Mouse (Mus musculus): ENCODE measurements around the gene Aldh18a1. TPM values are rescaled to one million over a fixed set of nuclear protein-coding genes. Genes with fewer than 3 reads are reported as not detected.

Gene Aldh18a1
- polyA plus RNA-seq, 1 experiment, result 87.3 TPM

GRCm38 (mm10) chr19:40515596-40515995 is 72.7 kb downstream of the Aldh18a1 start:
- no peak overlapping the region for H3K4me3 ChIP-seq (ENCODE audit: low read depth, low read length)
- 95% methylated on average over 3 of the region's 3 CpGs for WGBS
- no peak overlapping the region for H3K27ac ChIP-seq (ENCODE audit: insufficient read depth, low read depth, low read length)
- no peaks in the 10 kb centered on the region for H3K27me3 ChIP-seq (ENCODE audit: control insufficient read depth, insufficient read depth, low read length)
- no peaks in the 10 kb centered on the region for H3K36me3 ChIP-seq (ENCODE audit: control insufficient read depth, insufficient read depth, low read length)
- peaks cover 2% of the 10 kb centered on the region; the same call in 1 of the 2 replicates for H3K4me1 ChIP-seq (ENCODE audit: control insufficient read depth, insufficient read depth, insufficient read length, low read length)
- TF ChIP-seq POLR2A (IDR thresholded peaks at IDR 0.05; ENCODE audit: low read depth, low read length), result no peak
- TF ChIP-seq CTCF (IDR thresholded peaks at IDR 0.05; ENCODE audit: extremely low read depth, insufficient read length, insufficient replicate concordance, low read depth, low read length), result no peak

DNA sequence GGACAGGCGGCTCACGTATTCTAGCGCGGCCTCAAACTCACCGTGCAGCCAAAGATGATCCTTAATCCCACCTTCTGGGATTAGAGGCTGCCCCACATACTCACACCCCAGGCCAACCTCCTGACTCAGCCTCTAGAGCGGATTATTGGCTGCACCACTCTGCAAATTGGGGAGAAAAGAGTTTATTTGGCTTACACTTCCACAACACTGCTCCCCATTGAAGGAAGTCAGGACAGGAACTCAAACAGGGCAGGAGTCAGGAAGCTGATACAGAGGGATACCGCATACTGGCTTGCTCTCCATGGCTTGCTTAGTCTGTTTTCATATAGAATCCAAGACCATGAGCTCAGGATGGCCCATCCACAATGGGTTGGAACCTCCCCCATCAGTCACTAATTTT is 73.9 kb downstream of the Aldh18a1 start:
- TF ChIP-seq POLR2A (IDR thresholded peaks at IDR 0.05; ENCODE audit: low read depth, low read length) (no peak), CTCF (IDR thresholded peaks at IDR 0.05; ENCODE audit: extremely low read depth, insufficient read length, insufficient replicate concordance, low read depth, low read length) (no peak)
- 76% methylated on average over 7 of the region's 7 CpGs for WGBS
- no peaks in the 10 kb centered on the region for H3K36me3 ChIP-seq (ENCODE audit: control insufficient read depth, insufficient read depth, low read length)
- no peak overlapping the region for H3K4me3 ChIP-seq (ENCODE audit: low read depth, low read length)
- H3K27me3 ChIP-seq (ENCODE audit: control insufficient read depth, insufficient read depth, low read length), result no peaks in the 10 kb centered on the region
- peaks cover 2% of the 10 kb centered on the region; the same call in 1 of the 2 replicates for H3K4me1 ChIP-seq (ENCODE audit: control insufficient read depth, insufficient read depth, insufficient read length, low read length)
- no peak overlapping the region for H3K27ac ChIP-seq (ENCODE audit: insufficient read depth, low read depth, low read length)

DNA sequence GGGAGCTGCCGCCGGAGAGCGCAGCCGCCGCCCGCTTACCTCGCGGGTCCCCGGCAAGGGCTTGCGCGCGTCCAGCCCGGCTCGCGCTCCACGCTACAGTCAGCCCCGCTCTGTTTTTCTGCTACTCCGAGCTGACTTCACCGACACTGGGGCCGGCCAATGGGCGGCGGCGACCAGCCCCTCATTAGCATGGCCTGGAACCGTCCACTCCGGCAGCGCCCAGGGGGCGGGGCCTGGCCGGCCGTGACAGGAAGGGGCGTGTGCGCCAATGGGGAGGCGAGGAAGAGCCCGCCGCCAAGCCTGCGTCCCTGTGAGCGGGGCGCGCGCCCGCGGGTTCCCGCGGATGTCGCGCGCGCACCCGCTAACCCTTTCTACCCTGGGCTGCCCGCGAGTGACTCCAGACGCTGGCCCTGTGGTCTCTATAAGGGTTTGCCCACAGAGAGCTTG is 74.6 kb downstream of the Aldh18a1 start, which contains the start of gene Sorbs1:
TSS of gene Sorbs1 (minus strand) at position 148 of the 447 bp plus-strand sequence.
- TF ChIP-seq POLR2A (IDR thresholded peaks at IDR 0.05; ENCODE audit: low read depth, low read length) (peak; percentile 99), CTCF (IDR thresholded peaks at IDR 0.05; ENCODE audit: extremely low read depth, insufficient read length, insufficient replicate concordance, low read depth, low read length) (no peak)
- H3K4me1 ChIP-seq (ENCODE audit: control insufficient read depth, insufficient read depth, insufficient read length, low read length), result peaks cover 5% of the 10 kb centered on the region; the same call in 1 of the 2 replicates
- H3K4me3 ChIP-seq (ENCODE audit: low read depth, low read length), result peak within 1 kb of the TSS; percentile 89
- H3K27ac ChIP-seq (ENCODE audit: insufficient read depth, low read depth, low read length), result peak within 1 kb of the TSS; percentile 69
- 1% methylated on average over 51 of the region's 51 CpGs for WGBS
- H3K36me3 ChIP-seq (ENCODE audit: control insufficient read depth, insufficient read depth, low read length), result no peaks in the 10 kb centered on the region
- no peaks in the 10 kb centered on the region for H3K27me3 ChIP-seq (ENCODE audit: control insufficient read depth, insufficient read depth, low read length)

DNA sequence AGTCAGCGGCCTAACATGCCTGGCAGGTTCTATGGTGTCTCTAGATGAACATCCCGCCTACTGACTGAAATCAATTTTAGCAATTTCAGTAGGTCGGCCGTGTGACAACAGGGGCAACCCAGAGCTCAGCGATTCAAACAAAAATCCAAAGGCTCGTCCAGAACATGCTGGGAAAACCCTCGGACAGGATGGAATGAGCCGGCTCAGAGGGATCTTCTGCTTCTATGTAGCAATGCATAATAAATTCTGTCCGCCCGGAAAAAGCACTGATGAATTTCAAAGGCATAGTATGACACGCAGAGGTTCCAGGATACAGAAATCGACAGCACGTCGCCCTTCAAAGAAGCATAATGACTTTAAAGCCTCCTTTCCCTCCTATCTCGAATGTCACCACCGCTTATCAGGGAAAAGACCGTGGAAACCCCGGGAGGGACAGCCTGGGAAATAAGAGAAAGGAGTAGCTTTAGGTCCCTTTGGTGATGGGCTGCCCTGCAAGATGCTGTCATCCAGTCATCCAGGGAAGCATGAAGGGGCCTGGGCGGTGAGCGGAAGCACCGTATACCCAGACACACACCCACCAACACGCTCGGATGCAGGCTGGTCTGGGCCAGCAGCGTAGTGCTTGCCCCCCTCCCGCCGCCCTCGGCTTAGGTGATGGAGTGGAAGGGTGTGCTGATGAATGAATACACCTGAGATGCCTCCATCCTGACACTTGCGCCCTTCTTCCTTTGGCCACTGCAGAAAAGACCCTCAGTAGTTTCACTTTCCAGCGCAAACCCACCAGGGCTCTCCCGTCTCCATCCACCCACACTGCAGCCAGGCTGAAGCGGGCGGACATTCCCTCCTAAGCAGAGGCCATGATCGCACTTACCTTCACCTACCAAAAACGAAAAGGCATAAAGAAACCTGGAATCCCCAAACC is 75.5 kb downstream of the Aldh18a1 start:
- 2% methylated on average over 34 of the region's 34 CpGs for WGBS
- TF ChIP-seq POLR2A (IDR thresholded peaks at IDR 0.05; ENCODE audit: low read depth, low read length) (no peak), CTCF (IDR thresholded peaks at IDR 0.05; ENCODE audit: extremely low read depth, insufficient read length, insufficient replicate concordance, low read depth, low read length) (no peak)

GRCm38 (mm10) chr19:40511679-40512309 is 76.5 kb downstream of the Aldh18a1 start:
- Histone ChIP-seq H3K36me3 (ENCODE audit: control insufficient read depth, insufficient read depth, low read length) (no peaks in the 10 kb centered on the region), H3K4me1 (ENCODE audit: control insufficient read depth, insufficient read depth, insufficient read length, low read length) (peaks cover 5% of the 10 kb centered on the region; the same call in 1 of the 2 replicates), H3K27me3 (ENCODE audit: control insufficient read depth, insufficient read depth, low read length) (no peaks in the 10 kb centered on the region), H3K4me3 (ENCODE audit: low read depth, low read length) (peak overlapping the region; percentile 26), H3K27ac (ENCODE audit: insufficient read depth, low read depth, low read length) (peak overlapping the region; percentile 42; the same call in 1 of the 2 replicates)
- 20% methylated on average over 5 of the region's 5 CpGs for WGBS
- no peak for TF ChIP-seq POLR2A (IDR thresholded peaks at IDR 0.05; ENCODE audit: low read depth, low read length)
- no peak for TF ChIP-seq CTCF (IDR thresholded peaks at IDR 0.05; ENCODE audit: extremely low read depth, insufficient read length, insufficient replicate concordance, low read depth, low read length)

More for the DNA sequence above, 75.5 kb downstream of the Aldh18a1 start:
- H3K27ac ChIP-seq (ENCODE audit: insufficient read depth, low read depth, low read length), result peak overlapping the region; percentile 69
- peak overlapping the region; percentile 89 for H3K4me3 ChIP-seq (ENCODE audit: low read depth, low read length)
- no peaks in the 10 kb centered on the region for H3K36me3 ChIP-seq (ENCODE audit: control insufficient read depth, insufficient read depth, low read length)
- no peaks in the 10 kb centered on the region for H3K27me3 ChIP-seq (ENCODE audit: control insufficient read depth, insufficient read depth, low read length)
- peaks cover 5% of the 10 kb centered on the region; the same call in 1 of the 2 replicates for H3K4me1 ChIP-seq (ENCODE audit: control insufficient read depth, insufficient read depth, insufficient read length, low read length)

- Histone ChIP-seq H3K27ac (ENCODE audit: insufficient read depth, low read depth, low read length) (peak overlapping the region; percentile 42), H3K4me3 (ENCODE audit: low read depth, low read length) (no peak overlapping the region), H3K4me1 (ENCODE audit: control insufficient read depth, insufficient read depth, insufficient read length, low read length) (peaks cover 5% of the 10 kb centered on the region; the same call in 1 of the 2 replicates), H3K27me3 (ENCODE audit: control insufficient read depth, insufficient read depth, low read length) (no peaks in the 10 kb centered on the region), H3K36me3 (ENCODE audit: control insufficient read depth, insufficient read depth, low read length) (no peaks in the 10 kb centered on the region)
- TF ChIP-seq CTCF (IDR thresholded peaks at IDR 0.05; ENCODE audit: extremely low read depth, insufficient read length, insufficient replicate concordance, low read depth, low read length) (no peak), POLR2A (IDR thresholded peaks at IDR 0.05; ENCODE audit: low read depth, low read length) (no peak)
- 83% methylated on average over 8 of the region's 8 CpGs for WGBS
These were observed 77.2 kb downstream of the Aldh18a1 start for GRCm38 (mm10) chr19:40511100-40511439.
